Mouse (Mus musculus) lung, postnatal 0 days (tissue): Measurements from ENCODE around the gene Tsen2.

ENCODE experiments used
- CTCF ChIP-seq: IDR thresholded peaks from 2 replicates; pipeline ENCODE4 v1.5.1; 2016; ENCODE audit warnings: antibody characterized with exemption, mild to moderate bottlenecking
- EP300 ChIP-seq: IDR thresholded peaks from 2 replicates; pipeline ENCODE4 v1.6.1; 2016; ENCODE audit warnings: antibody characterized with exemption, mild to moderate bottlenecking, control low read depth

GRCm38 (mm10) chr6:115501131-115501530, 43.3 kb upstream of the Tsen2 start:
- TF ChIP-seq CTCF: 0 out of 2 replicates have a peak, but pooled peaks have one; percentile 7
- no peak for TF ChIP-seq EP300
